Mouse (Mus musculus) urinary bladder, adult 2 months (tissue): Measurements from ENCODE around the gene Myo1d. TPM values are rescaled to one million over a fixed set of nuclear protein-coding genes. Genes with fewer than 3 reads are reported as not detected.

Experiments
- DNase-seq: peaks from one replicate; pipeline ENCODE4 v3.0.0; 2022; ENCODE audit warnings: low spot score
- polyA plus RNA-seq: library from polyadenylated mRNA; depleted of rRNA; stranded (reverse); fragments of >200 nt; gene quantifications from 2 replicates; pipeline ENCODE4 v1.2.3, GENCODE M21; 2012

The Myo1d gene
- polyA plus RNA-seq, 1 experiment: 23.3 TPM

DNA sequence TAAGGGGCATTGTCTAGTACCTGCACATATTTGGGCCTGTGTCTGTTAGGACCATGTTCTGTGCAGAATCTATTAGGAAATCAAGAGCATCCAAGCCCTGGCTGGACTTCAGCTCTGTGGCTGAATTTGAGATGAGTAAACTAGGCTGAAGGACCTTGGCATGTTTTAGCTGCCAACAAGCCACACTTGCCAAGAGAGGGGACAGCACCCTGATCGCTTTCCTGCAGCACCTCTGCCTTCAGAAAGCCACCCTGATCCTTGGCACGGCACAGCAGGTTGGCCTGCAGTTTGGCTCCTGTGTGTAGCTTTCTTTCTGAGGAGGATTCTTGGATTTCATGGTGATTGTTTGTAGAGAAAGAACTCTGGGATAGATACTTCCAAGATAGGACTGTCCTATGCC lies 1.7 kb upstream of the Myo1d start:
- no peak for DNase-seq

DNA sequence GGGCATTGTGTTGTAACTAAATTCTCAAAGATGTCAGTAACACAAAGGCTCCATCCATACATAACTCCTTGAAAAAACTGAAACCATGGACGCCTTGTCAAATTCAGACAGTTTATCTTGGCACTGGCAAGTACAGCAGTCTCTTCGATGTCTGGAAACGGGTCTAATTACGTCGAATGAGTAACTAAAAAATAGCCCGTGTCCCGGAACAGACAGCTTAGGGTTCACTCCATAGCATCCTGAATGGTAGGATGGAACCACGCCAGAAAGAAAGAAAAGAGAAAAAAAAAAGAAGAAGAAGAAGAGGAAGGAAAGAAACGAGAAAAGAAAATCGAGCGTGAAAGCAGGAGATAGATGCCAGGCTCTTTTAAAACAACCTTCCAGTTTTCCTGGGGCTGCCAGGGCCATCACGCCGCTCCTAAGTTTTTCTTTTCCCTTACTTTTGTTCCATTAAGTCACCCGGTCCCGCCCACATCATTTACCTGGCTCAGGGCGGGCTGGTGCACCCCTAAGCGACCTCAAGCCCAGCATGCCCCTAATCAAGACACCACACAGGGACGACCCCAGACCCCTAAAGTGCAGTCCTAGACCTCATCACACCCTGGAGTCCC lies 804 bp downstream of the Myo1d start:
- DNase-seq: no peak

DNA sequence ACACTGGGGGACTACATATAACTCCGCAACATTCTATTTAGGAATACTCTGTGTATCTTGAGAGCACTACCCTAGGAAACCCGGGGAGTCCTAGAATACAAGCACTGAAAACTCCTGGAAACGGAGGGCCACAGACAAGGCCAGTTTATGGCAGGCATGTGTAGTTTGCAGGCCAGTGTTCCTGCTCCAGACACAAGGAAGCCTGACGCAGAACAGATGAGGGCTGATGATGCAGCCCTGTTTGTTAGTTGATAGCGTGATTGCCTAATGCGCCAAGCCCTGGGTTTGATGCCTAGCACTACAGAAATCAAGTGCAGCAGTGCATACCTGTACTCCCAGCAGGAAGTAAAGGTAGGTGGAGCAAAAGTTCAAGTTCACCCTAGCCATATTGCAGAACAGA lies 1.7 kb downstream of the Myo1d start:
- no peak for DNase-seq

DNA sequence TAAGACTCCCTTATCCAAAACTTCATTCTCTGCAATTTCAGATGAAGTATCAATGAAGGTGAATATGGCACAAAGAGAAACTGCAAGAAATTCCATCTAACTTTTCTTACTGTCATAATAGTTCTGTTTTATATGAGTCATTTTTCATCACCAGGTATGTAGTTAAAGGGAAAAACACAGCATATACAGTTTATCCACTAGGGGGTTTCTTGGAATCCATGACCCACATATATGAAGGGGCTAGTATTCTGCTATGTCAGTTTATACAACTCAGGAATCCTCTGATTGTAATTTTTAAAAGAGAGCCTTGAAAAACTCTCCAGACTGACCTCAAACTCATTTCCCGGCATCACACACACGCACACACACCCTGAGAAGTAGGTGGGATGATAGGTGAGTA lies 2.1 kb downstream of the Myo1d start:
- no peak for DNase-seq

DNA sequence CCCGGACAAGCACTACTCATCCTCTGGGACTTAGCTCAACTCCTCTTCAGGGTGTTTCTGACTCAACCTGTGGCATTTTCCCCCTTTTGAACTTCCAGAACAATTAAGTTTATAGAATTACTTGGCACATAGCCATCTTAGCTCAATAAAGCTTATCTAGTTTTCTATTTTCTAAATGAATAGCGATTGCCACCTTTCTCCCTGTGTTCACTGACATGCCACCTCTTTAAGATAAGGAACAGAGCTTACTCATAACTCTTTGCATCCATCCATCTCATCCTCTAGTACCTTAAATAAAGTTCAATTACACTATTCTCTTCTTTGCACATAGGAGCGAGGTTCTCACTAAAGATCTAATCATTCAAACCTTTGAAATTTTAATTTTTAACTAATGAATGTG lies 4.3 kb downstream of the Myo1d start:
- no peak for DNase-seq

DNA sequence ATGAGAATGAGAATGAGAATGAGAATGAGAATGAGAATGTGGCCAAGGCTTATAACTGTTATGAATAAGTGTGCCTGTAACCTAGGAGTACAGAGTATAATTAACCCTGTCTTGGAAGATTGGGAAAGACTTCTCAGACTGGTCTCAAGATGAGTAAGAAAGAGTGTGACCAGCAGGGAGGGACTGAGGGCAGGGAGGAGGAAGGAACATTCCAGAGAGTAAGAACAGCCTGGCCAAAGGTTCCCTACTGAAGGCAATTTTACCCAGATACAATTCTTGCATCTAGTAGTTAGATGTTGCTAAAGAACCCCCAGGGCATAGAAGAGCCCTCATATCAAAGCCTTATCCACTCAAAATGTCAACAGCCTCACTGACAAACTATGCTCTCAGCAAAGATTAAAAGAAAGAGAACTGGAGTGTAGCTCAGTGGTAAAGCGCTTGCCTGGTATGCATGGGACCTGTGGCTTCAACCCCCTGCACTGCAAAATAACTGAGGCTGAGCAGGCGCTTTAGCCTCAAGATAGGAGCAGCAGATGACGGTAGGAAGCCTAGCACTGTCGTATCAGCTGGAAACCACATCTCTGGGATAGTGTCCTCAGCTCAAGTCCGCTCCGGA lies 7.1 kb downstream of the Myo1d start:
- no peak for DNase-seq

DNA sequence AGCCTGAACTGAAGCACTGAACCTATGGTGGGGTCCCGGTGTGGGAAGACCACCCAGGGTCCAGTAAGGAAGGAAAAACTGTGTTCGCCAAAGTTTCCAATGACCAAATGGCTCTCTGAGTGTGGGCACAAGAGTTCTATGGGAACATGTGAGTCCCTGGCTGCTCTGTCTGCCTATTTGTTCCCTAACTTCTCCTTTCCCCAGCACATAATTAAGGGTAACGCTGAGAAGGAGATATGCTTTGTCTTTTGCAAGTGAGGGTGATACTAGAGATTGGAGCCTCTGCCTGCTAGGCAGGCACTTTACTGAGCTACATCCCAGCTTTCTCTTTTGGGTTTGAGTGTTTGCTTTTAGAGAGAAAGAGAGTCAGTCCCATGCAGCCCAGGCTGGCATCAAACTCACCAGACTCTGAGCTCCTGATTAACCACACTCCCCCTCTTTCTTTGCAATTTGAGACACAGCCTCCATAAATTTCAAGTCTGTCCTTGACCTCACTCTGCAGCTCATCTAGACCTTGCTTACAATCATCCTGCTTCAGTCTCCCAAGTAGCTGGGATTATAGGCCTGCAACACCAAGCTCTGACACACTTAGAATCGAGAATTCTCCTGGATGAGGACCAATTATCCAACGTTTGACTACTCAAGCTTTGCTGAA lies 8.1 kb downstream of the Myo1d start:
- no peak for DNase-seq

DNA sequence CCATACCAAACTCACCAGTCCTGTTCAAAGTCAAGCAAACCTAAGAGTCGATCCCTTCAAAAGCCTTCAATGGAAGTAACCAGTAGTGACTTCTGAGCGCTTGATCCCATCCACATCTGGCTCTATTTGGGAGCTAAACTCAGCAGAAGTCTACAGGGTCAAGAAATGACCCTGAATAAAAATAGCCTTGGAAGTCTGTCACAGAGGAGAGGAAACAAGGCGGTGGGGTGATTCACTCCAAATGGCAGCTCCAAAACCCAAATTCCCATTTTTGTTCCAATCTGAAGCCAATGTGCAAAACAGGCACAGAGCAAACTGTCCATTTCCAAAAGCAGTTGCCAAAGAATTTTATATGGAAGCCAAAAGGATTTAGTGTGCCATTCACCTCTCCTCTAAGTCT lies 8.6 kb downstream of the Myo1d start:
- DNase-seq: no peak

DNA sequence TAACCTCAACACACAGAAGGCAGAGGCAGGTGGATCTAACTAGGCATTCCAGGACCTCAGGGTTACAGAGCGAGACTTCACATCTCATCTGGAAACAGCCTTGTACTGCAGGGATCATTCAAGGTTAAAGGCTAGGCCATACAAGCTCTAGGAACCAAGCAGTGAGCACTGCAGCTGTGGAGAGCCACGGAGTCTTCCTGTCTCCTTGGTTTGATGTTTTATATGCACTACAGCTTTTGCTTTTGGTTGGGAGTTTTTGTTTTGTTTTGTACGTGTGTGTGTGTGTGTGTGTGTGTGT lies 12.6 kb downstream of the Myo1d start:
- DNase-seq: no peak

DNA sequence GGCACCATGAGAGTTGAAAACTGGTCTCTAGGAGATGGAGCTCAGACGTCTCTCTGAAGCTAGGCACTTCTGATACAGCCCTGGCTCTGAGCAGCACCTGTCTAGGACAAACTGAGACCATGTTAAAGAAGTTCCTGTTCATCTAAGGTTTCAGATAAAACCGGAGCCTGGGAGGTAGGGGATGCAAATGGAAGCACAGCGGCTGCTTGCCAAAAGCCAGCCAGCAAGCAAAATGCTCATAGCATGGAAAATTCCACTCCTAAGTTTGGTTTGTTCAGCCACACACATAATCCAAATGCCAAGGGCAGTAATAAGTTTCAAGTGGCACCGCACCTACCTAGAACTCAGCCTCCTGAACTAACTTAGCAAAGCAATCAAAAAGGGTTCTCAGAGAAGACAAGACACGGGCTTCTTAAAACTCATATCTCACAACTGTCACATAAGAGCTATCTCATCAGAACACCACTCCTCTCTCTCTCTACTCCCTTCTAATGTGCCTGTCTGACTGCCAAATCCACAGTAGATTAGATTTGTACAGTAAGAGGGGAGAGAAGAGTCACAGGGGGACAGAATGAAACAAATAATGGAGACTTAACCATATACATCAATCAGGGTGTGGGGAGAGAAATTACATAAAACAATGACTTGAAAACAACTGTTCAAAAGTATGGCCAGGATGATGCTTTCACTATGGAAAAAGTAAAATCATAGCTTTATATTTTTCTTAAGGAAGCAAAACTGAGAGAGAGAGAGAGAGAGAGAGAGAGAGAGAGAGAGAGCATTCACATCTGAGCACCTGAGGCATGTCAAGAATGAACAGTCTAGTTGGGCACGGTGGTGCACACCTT lies 13.1 kb downstream of the Myo1d start:
- no peak for DNase-seq

DNA sequence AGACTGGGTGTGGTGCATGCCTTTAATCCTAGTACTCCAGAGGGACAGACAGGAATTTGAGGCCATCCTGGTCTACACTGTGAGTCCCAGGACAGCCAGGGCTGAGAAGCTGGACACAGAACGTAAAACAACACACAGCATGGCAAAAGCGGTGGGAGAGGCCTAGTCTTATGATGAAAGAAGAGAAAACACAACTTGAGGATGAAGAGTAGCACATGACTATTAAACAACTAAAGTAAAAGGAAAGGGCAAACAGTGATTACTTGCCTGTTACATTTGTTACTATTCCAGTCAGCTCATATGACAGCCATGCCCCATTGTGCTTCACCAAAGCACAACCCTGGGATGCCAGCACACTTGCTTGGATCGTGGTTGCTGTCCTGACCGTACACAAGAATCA lies 13.8 kb downstream of the Myo1d start:
- no peak for DNase-seq

DNA sequence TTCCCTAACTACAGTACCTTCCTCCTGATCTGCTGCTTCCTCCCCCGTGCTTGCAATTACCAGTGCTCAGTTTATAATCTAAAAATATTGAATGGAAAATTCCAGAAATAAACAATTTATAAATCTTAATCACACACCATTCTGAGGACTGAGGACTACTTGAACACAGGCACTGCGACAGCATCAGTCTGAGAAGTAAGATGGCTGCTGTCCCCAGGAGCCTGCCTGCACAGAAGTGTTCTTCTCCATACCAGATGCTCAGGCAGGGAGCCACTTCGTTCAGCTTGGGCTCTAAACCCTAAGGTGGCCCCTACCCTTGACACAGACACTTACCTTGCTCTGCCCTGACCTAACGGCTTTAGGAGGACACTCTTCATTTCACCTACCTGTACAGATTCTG lies 17.8 kb downstream of the Myo1d start:
- DNase-seq: no peak

DNA sequence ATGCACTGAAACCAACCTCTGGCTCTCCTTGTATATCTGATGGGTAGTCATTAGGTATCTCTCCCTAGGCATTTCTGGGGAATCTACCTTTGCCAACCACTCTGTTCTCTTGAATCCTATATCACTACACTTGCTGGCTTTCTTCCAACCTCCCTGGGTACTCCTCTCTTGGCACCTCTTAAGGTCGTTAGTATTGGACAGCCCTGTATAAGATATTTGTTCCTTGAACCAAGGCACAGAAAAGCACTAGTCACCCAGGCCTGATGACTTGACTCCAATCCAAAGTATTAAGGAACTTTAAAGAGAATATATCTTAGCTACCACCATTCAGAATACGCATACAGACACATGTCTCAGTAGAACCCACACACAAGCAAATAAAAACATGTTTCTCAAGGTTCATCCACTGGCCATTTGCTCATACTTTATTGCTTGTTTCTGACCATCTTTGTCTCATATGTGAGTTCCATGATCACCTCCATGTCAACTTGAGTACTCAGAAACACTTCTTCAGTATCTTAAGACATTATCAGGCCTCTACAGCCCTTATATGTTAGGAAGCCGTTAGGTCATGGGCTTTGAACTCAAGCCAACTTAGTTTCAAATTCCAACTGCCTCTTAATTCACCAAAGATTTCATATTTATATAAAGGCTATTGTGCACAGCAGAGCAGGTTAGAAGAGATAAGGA lies 18.4 kb downstream of the Myo1d start:
- DNase-seq: no peak

DNA sequence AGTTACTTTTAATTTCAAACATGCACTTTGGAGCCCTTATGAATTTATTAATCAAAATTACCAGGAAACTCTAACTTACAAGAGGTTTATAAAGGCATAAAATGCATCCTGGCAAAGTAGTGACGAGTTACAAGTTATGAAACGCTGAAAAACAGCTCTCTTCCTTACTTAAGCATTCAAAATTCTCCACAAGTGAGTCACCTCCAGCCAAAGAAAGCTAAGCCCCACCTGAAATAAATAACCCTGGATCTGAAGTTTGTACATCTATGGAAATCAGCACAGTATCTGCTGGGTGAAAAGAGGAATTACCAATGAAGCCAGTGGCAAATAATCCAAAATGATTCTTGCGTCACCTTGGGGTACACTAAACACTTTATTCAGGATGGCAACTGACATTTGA lies 20.8 kb downstream of the Myo1d start:
- DNase-seq: no peak

DNA sequence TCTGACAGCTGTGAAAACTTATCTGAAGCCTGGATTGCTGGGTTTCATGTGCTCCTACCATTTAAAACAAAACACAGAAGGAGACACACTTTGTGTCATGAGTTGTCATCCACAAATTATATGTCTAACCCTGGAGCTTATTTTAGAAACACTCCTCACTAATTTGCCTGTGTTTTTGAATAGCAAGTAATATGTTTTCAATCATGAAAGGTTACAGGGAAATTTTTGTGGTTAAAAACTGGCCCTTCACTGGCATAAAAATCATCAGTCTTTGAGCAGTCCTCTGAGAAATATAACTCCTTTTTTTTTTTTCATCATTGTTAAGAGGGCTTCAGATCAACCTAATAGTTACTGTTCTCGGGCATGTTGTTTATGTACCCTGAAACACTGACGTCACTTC lies 25.6 kb downstream of the Myo1d start:
- no peak for DNase-seq

DNA sequence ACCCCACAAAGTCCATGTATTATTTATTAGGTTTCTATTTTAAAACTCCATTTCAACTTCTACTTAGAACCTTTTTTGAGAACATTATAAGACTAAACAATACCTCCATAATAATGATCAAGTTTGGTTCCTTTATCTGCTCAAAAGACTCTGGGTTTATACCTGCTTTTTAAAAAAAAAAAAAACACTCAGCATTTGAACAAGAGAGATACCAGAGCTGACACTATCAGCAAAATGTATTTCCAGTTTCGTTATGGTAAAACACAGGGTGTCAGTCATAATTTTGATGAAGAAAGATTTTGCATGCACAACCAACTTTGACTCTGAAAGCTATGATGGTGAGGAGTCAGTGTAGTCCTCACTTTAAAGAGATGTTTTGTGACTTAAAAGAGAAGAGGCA lies 28.7 kb downstream of the Myo1d start:
- DNase-seq: no peak

DNA sequence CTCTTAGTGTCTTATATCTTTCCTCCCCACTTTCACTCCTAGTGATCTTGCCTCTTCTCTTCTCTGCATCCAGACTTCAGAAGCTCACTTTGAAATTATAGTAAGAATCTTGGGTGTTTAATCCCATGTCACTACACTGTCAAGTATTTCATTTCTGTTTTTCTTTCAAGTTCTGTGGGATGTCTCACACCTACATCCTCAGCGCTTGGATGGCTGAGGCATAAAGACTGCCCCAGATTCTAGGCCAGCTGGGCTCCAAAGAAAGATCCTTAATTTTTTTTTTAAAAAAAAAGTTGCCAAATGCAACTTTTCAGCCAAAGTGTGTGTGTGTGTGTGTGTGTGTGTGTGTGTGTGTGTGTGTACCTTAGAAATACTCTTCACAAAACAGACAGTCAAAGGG lies 30.6 kb downstream of the Myo1d start:
- DNase-seq: no peak

DNA sequence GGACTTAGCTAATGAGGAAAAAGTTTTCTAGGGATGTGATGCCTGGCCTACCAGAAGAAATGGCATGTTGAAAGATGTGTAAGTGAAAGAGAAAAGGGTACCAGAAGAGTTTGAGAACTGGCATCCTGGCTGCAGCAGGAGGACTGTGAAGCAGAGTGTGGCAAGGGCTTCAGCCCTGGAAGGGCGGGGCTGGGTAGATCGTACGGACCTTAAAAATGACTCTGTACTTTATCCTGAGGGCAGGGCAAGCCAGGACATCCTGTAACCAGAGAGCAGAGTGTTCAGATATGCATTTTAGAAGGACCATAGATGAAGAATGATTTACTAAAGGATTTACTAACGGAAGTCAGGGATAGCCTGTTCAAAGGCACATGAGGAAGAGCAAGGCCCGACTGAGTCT lies 34.4 kb downstream of the Myo1d start:
- DNase-seq: no peak

DNA sequence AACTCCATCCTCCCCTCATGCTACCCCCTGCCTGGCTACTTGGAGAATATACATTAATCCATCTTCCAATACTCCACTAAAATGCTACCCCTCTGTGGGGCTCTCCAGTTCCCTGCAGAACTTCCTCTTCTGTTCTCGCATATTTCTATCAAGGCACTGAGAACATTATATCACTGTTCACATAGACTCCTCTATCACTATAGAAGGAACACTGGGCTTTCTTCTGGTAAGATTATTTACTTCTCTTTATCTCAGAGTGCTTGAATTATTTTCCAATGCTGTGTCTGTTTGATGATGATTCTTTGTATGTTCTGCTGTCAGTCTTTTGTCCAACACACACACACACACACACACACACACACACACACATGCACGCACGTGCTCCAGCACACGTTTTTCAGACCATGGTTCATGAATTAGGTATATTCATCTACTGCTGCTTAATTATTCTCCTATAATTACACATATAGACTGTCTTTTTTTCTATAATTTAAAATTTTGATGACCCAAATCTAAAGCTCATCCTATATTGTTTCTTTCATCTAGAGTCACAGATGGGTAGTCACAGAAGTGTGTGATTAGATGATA lies 35.9 kb downstream of the Myo1d start:
- no peak for DNase-seq

DNA sequence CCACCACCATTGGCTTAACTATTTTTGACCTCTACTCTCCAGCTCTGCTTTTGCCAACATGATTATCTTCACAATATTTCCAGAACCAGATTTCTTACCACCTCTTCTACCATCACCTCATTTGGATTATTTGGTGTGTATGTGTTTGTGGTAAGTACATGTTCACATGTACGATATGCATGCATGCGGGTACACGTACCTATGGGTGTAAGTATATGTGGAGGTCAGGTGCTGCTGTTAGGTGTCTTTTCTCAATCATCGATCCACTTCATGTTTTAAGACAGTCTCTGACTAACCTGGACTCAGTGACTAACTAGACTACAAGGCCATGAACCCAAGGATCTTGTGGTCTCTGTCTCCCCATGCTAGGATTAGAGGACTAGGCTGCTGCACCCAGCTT lies 37.4 kb downstream of the Myo1d start:
- DNase-seq: no peak

DNA sequence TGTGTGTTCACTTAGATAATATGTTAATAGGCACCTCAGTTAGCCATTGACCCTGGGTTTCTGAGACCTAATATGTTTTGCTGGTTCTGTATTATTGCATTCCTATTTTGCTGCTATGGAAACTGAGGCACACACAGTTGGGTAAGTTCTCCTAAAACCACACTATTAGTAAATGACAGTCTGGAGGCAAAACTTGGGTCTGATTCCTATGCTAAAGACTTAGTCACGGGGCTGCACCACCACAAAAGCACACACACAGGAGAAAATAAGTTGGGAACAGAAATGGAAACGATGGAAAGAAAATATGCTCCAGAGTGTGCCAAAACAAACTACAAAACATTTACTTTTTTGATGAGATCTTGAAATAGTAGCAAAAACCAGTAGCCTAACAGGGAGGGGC lies 45.1 kb downstream of the Myo1d start:
- DNase-seq: no peak

DNA sequence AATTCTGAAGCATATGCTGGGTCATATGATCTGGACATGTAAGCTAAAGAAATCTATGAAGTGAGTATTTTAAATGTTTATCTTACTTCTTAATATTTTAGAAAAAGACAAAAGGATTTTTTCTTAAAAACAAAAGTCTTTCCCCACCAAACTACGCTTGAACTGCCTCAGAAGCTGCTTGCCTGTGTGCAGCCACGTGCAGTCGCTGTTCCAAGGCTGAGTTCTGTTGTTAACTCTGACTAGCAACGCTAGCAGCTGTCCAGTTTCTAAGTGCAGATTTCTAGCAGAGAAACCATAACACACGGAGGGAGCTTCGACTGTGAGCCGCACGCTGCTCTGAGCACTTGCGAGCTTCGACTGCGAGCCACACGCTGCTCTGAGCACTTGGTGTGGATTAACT lies 55.1 kb downstream of the Myo1d start:
- DNase-seq: no peak
